Mouse (Mus musculus) stomach, embryonic 16.5 days (tissue): ENCODE measurements around the gene Prkca. TPM values are rescaled to one million over a fixed set of nuclear protein-coding genes. Genes with fewer than 3 reads are reported as not detected.

Experiments
- ATAC-seq: fragments of 200-750 bp; cut with Nextera tagmentation; 2 replicates; pipeline ENCODE4 v1.8.0; 2017; ENCODE audit warnings: moderate number of reproducible peaks, moderate TSS enrichment; ENCODE audit not compliant: insufficient read depth, low FRiP score
- H3K27ac ChIP-seq: fragments of 300-500 bp; sonication (generic); 2 replicates; pipeline ENCODE4 v1.5.1; 2014; ENCODE audit warnings: low read length
- H3K27me3 ChIP-seq: fragments of 300-500 bp; sonication (generic); 2 replicates; pipeline ENCODE4 v1.6.1; 2014; ENCODE audit warnings: low read length, control low read depth, mixed read lengths; ENCODE audit not compliant: control insufficient read depth, insufficient read depth
- H3K36me3 ChIP-seq: fragments of 300-500 bp; sonication (generic); 2 replicates; pipeline ENCODE4 v1.6.1; 2014; ENCODE audit warnings: low read length; ENCODE audit not compliant: control insufficient read depth, insufficient read depth
- H3K4me1 ChIP-seq: fragments of 300-500 bp; sonication (generic); 2 replicates; pipeline ENCODE4 v1.6.1; 2014; ENCODE audit warnings: low read length, control low read depth, mixed read lengths; ENCODE audit not compliant: control insufficient read depth, insufficient read depth
- H3K4me2 ChIP-seq: fragments of 300-500 bp; sonication (generic); 2 replicates; pipeline ENCODE4 v1.6.1; 2014; ENCODE audit warnings: low read depth, low read length, mixed read lengths
- H3K4me3 ChIP-seq: fragments of 300-500 bp; sonication (generic); replicated peaks from 2 replicates; pipeline ENCODE4 v1.5.1; 2014; ENCODE audit warnings: mild to moderate bottlenecking, low read length
- H3K9ac ChIP-seq: fragments of 300-500 bp; sonication (generic); 2 replicates; pipeline ENCODE4 v1.6.1; 2014; ENCODE audit warnings: low read length
- H3K9me3 ChIP-seq: fragments of 300-500 bp; sonication (generic); replicated peaks from 2 replicates; pipeline ENCODE4 v1.6.1; 2016; ENCODE audit warnings: low read length, control low read depth; ENCODE audit not compliant: control insufficient read depth
- WGBS: fragments of 180-500 bp; shearing (Covaris S2); extraction: QIAGEN DNeasy Blood & Tissue Kit; methylation state at CpG from one replicate; pipeline ENCODE4 v1.1.7; 2014; 5-methylcytosine and 5-hydroxymethylcytosine counted together
- polyA plus RNA-seq: library from polyadenylated mRNA; unstranded; fragments of >200 nt; fragmentation: Nextera tagmentation; extraction: Ambion mirVana; gene quantifications from 2 replicates; pipeline ENCODE4 v1.2.1, GENCODE M21; 2015

The Prkca gene
- polyA plus RNA-seq, 1 experiment from 2014 or later = 6.5 TPM

DNA sequence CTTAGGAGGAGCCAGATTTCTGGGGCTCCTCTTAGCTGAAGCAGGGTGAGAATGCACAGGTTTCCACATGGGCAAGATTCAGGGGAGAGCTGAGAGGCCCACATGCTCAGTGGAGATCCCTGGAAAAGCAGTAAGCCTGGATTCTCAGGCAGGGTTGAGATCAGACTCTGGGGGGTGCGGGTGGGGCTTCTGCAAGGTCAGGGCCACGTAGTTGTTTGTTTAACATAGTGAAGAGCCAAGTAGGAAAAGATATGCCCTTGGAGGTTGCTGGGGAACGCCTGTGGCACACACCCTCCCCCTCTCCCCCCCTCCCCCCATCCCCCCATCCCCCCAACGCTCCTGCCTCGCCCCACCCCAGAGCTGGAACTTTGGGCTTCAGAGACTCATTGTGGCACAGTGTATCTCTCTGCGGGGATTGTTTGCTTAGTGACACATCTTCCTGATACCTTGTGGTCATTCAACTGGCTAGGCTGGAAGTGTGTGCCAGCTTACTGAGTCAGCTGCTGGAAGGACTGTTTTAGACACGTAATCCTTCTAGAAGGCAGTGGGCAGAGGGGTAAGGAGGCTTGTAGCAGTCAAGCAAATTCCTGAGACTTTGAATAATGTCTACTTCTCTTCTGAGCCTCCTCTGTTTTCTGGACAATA, 21.3 kb upstream of the Prkca start:
- Histone ChIP-seq H3K4me2 (no peak overlapping the region), H3K27ac (peak overlapping the region; percentile 47), H3K36me3 (no peaks in the 10 kb centered on the region), H3K9me3 (no peaks in the 10 kb centered on the region), H3K9ac (no peak overlapping the region), H3K4me1 (peaks cover 15% of the 10 kb centered on the region), H3K4me3 (no peak overlapping the region), H3K27me3 (no peaks in the 10 kb centered on the region)
- peak; percentile 89 for ATAC-seq
- 29% methylated on average over 6 of the region's 7 CpGs for WGBS

DNA sequence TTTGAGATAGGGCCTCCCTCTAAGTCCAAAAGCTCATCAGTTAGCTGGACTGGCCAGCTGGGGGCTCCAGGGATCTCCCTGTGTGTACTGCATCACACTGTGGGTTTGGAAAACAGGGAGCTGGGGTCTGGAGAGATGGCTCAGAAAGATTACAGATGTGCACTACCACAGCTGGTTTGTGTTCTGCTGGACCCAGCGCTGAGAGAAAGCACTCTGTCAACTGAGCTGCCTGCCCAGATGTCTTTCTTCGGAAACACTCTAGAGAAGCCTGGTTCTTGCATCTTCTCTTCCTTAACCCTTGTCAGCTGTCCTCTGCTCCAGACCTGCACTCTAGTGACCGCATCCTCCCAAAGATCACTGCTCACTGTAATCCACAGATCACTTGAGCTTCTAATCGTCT, 20.3 kb upstream of the Prkca start:
- no peak overlapping the region for H3K4me2 ChIP-seq
- ATAC-seq = no peak
- WGBS = 52% methylated on average over 4 of the region's 4 CpGs
- peaks cover 15% of the 10 kb centered on the region for H3K4me1 ChIP-seq
- no peaks in the 10 kb centered on the region for H3K9me3 ChIP-seq
- H3K27ac ChIP-seq = no peak overlapping the region
- H3K27me3 ChIP-seq = no peaks in the 10 kb centered on the region
- H3K36me3 ChIP-seq = no peaks in the 10 kb centered on the region
- 0 out of 2 replicates have a peak overlapping the region, but pooled peaks have one; percentile 3 for H3K9ac ChIP-seq
- H3K4me3 ChIP-seq = no peak overlapping the region

DNA sequence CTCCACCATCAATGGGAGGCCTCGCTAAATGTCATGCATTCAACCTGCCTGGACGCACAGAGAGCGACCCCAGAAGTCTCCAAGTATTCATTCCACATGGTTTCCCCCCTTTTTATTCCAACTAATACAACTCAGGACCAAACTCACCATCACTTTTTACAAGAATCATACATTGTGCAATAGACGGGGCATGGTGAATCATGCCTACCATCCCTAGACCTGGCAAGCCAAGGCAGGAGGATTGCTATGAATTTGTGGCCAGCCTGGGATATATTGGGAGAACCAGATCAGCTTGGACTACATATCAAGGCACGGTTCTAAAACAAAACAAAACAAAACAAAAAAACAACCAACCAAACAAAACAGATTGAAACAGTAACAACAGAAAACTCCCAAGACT, 19.2 kb upstream of the Prkca start:
- no peaks in the 10 kb centered on the region for H3K9me3 ChIP-seq
- whole genome bisulfite sequencing = 93% methylated on average over 5 of the region's 5 CpGs
- no peak overlapping the region for H3K4me2 ChIP-seq

DNA sequence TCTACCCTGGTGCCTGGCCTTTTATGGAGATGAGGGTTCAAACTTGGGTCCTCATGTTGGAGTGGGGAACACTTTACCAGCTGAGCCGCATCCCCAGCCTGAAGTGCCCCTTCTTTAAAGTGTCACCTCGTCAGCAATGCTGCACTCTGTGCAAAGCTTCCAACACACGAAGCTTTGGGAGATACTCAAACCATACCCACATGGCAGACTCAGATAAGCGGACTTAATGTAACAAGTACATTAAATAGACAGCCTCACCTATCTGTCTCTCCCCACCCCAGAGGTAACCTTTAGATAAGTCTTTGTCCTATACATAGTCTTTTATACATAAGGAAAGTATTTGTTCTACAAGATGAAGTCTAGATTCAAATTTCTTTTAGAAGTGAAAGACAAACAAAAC, 17.3 kb upstream of the Prkca start:
- H3K9ac ChIP-seq = no peak overlapping the region
- no peak overlapping the region for H3K4me2 ChIP-seq
- no peak for ATAC-seq
- no peaks in the 10 kb centered on the region for H3K9me3 ChIP-seq
- peaks cover 15% of the 10 kb centered on the region for H3K4me1 ChIP-seq
- no peak overlapping the region for H3K4me3 ChIP-seq
- H3K27ac ChIP-seq = no peak overlapping the region
- WGBS = 73% methylated on average over 4 of the region's 4 CpGs
- H3K27me3 ChIP-seq = no peaks in the 10 kb centered on the region
- no peaks in the 10 kb centered on the region for H3K36me3 ChIP-seq

More for the DNA sequence above, 19.2 kb upstream of the Prkca start:
- Histone ChIP-seq H3K36me3 (no peaks in the 10 kb centered on the region), H3K4me1 (peaks cover 15% of the 10 kb centered on the region), H3K27me3 (no peaks in the 10 kb centered on the region), H3K9ac (no peak overlapping the region), H3K27ac (no peak overlapping the region), H3K4me3 (no peak overlapping the region)
- ATAC-seq = no peak

DNA sequence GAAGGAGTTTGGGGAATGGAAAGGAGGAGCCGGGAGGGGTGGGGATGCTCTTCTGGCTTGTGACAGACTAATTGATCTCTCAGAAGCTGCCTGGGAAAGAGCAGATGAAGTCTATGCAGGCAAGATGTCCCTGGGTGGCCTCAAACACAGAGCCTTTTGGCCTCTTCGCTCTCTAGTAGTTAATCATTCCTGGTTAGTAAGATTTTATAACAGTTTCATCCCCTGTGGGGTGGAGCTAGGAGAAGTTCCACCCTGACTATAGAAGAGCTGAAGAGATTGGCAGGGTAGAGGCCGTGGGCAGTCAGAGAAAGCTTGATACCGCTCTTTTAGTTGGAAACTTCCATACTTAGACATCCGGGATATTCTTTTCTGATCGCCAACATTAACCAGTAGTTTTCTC, 15.2 kb upstream of the Prkca start:
- 76% methylated on average over 6 of the region's 6 CpGs for WGBS

DNA sequence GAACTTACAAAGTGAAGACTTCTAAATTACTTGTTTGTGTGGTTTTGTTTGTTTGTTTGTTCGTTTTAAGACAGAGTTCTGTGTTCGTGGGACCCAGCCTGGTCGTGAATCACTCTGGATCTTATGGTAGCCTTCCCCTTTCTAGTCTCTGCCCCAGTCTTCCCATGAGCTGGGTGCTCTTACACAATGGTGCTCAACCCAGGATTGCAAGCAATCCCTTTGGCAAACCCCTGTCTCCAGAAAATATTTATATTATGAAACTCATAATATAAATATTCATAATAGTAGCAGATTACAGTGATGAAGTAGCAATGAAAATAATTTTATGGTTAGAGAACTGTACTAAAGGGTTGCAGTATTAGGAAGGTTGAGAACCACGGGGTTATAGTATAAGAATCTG, 12.3 kb upstream of the Prkca start:
- Histone ChIP-seq H3K4me2 (no peak overlapping the region), H3K9ac (no peak overlapping the region), H3K4me1 (no peaks in the 10 kb centered on the region; the same call in 1 of the 2 replicates), H3K27ac (no peak overlapping the region), H3K4me3 (no peak overlapping the region), H3K36me3 (no peaks in the 10 kb centered on the region), H3K9me3 (no peaks in the 10 kb centered on the region), H3K27me3 (no peaks in the 10 kb centered on the region)
- WGBS = 65% methylated on average over 4 of the region's 4 CpGs
- no peak for ATAC-seq

More for the DNA sequence above, 15.2 kb upstream of the Prkca start:
- no peak overlapping the region for H3K4me2 ChIP-seq
- no peaks in the 10 kb centered on the region; the same call in none of the 2 replicates for H3K4me1 ChIP-seq
- H3K9me3 ChIP-seq = no peaks in the 10 kb centered on the region
- H3K27ac ChIP-seq = no peak overlapping the region
- H3K4me3 ChIP-seq = no peak overlapping the region
- no peaks in the 10 kb centered on the region for H3K36me3 ChIP-seq
- ATAC-seq = no peak
- no peaks in the 10 kb centered on the region for H3K27me3 ChIP-seq
- no peak overlapping the region for H3K9ac ChIP-seq

DNA sequence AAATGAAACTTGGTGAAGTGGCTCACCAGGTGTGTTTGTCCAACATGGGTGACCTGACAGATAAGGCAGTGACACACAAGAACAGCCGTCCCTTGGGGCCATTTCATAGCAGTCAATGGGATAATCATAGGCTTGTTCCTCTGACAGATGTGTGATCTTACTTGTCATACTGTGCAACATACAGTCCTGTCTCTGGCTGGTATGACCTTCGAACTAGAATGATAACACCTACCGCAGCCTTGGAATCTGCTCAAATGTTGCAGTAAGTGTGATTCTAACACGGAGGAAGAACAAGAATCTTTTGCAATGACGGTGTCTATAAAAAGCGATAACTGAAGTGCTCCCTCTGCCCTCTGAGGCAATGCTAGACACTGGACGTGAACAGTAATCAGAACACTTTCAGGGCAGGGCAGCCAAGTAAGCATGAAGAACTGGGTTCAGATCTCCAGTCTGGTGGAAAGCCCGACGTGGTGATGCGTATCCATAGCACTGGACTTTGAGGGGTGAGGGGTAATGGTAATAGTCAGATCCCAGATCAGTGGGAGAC, 9.2 kb upstream of the Prkca start:
- H3K27ac ChIP-seq = no peak overlapping the region
- 80% methylated on average over 10 of the region's 10 CpGs for WGBS
- no peak for ATAC-seq

DNA sequence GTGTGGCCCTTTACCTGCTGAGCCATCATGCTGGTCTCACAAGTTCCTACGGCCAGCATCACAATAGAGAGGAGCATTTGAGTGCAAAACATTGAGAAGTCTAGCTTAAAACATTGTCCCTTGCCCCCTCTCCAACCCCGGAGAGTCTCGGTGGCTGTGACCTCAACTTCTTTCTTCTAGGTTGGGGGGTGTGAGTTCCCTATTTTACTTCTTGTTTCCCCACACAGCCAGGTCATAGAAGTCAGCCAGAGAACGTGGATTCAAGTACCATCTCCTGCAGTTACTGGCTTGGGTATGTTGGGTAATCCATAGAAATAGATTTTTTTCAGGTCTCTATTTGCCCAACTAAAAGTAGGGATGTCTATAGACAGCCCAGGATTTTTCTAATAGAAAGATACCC, 7.1 kb upstream of the Prkca start:
- 87% methylated on average over 4 of the region's 4 CpGs for WGBS
- no peak overlapping the region for H3K27ac ChIP-seq
- no peaks in the 10 kb centered on the region for H3K36me3 ChIP-seq
- H3K9ac ChIP-seq = no peak overlapping the region
- H3K4me3 ChIP-seq = no peak overlapping the region
- ATAC-seq = no peak
- no peaks in the 10 kb centered on the region for H3K27me3 ChIP-seq
- H3K4me1 ChIP-seq = no peaks in the 10 kb centered on the region
- H3K9me3 ChIP-seq = no peaks in the 10 kb centered on the region
- no peak overlapping the region for H3K4me2 ChIP-seq

More for the DNA sequence above, 9.2 kb upstream of the Prkca start:
- no peak overlapping the region for H3K4me3 ChIP-seq
- no peaks in the 10 kb centered on the region for H3K27me3 ChIP-seq
- H3K36me3 ChIP-seq = no peaks in the 10 kb centered on the region
- H3K4me2 ChIP-seq = no peak overlapping the region
- H3K4me1 ChIP-seq = no peaks in the 10 kb centered on the region
- H3K9ac ChIP-seq = no peak overlapping the region
- no peaks in the 10 kb centered on the region for H3K9me3 ChIP-seq

DNA sequence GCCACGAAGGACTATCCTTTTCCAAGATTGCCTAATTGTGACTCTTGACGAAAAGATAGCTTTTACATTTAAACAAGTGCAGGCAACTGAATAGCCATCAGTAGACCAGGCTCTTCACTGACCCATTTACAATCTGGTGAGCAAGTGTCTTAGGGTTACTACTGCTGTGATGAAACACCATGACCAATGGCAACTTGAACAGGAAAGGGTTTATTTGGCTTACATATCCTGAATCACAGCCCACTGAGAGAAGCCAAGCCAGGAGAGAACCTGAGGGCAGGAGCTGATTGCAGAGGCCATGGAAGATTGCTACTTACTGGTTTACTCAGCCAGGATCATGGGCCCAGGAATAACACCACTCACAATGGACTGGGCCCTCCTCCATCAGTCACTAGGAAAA, 1.6 kb upstream of the Prkca start:
- Histone ChIP-seq H3K36me3 (no peaks in the 10 kb centered on the region), H3K9me3 (no peaks in the 10 kb centered on the region), H3K4me3 (no peak overlapping the region), H3K4me1 (peaks cover 11% of the 10 kb centered on the region), H3K27me3 (no peaks in the 10 kb centered on the region), H3K4me2 (no peak overlapping the region), H3K9ac (no peak overlapping the region), H3K27ac (no peak overlapping the region)
- 83% methylated on average over 2 of the region's 2 CpGs for WGBS
- ATAC-seq = no peak
